Mouse (Mus musculus) myocyte (in vitro differentiated cells): ENCODE measurements around the gene Ust. TPM values are rescaled to one million over a fixed set of nuclear protein-coding genes. Genes with fewer than 3 reads are reported as not detected.

ENCODE experiments used
- H3K27me3 ChIP-seq: one replicate; pipeline ENCODE4 v1.6.1; 2011; ENCODE audit not compliant: control insufficient read depth, insufficient read depth, insufficient read length
- H3K36me3 ChIP-seq: one replicate; pipeline ENCODE4 v1.6.1; 2011; ENCODE audit not compliant: control insufficient read depth, insufficient read depth
- H3K4me2 ChIP-seq: one replicate; pipeline ENCODE4 v1.6.1; 2011; ENCODE audit warnings: low read depth, control low read depth
- H3K4me3 ChIP-seq: one replicate; pipeline ENCODE4 v1.5.1; 2011; ENCODE audit warnings: mild to moderate bottlenecking, control low read depth, moderate library complexity
- H3K79me2 ChIP-seq: one replicate; pipeline ENCODE4 v1.6.1; 2011; ENCODE audit not compliant: control insufficient read depth, insufficient read depth
- H3ac ChIP-seq: one replicate; pipeline ENCODE4 v1.6.1; 2011; ENCODE audit not compliant: control insufficient read depth, insufficient read length
- CEBPB ChIP-seq: IDR thresholded peaks from 2 replicates; pipeline ENCODE4 v1.6.1; 2011; ENCODE audit warnings: mild to moderate bottlenecking, moderate library complexity; ENCODE audit not compliant: poor library complexity, insufficient read depth, severe bottlenecking
- E2F4 ChIP-seq: IDR thresholded peaks from one replicate; pipeline ENCODE4 v1.6.1; 2011; ENCODE audit warnings: mild to moderate bottlenecking, control low read depth, moderate library complexity; ENCODE audit not compliant: insufficient read depth
- MAX ChIP-seq: IDR thresholded peaks from one replicate; pipeline ENCODE4 v1.6.1; 2011; ENCODE audit warnings: low read depth, mild to moderate bottlenecking, control low read depth
- MYOD1 ChIP-seq, 3 experiments: IDR thresholded peaks; one replicate each; pipeline ENCODE4 v1.6.1; 2011; ENCODE audit warnings: control low read depth in 2 of 3, low read depth in 2 of 3, mild to moderate bottlenecking in 2 of 3, moderate library complexity in 1 of 3; ENCODE audit not compliant: insufficient read length in 2 of 3, control insufficient read depth in 1 of 3
- MYOG ChIP-seq, 3 experiments: IDR thresholded peaks; one replicate each; pipeline ENCODE4 v1.6.1; 2011; ENCODE audit warnings: control low read depth in 2 of 3, low read depth in 2 of 3, mild to moderate bottlenecking in 2 of 3; ENCODE audit not compliant: insufficient read length in 2 of 3, control insufficient read depth in 1 of 3, insufficient read depth in 1 of 3
- POLR2A ChIP-seq: IDR thresholded peaks from one replicate; pipeline ENCODE4 v1.6.1; 2011; ENCODE audit warnings: low read depth, mild to moderate bottlenecking, control low read depth, moderate library complexity; ENCODE audit not compliant: insufficient read length
- POLR2AphosphoS2 ChIP-seq: IDR thresholded peaks from one replicate; pipeline ENCODE4 v1.6.1; 2011; ENCODE audit warnings: low read depth, control low read depth; ENCODE audit not compliant: insufficient read length
- REST ChIP-seq: IDR thresholded peaks from one replicate; pipeline ENCODE4 v1.6.1; 2011; ENCODE audit warnings: mild to moderate bottlenecking, control low read depth, moderate library complexity; ENCODE audit not compliant: insufficient read depth, insufficient read length
- SRF ChIP-seq: IDR thresholded peaks from one replicate; pipeline ENCODE4 v1.6.1; 2011; ENCODE audit warnings: low read depth; ENCODE audit not compliant: control insufficient read depth, insufficient read length
- TCF12 ChIP-seq: IDR thresholded peaks from one replicate; pipeline ENCODE4 v1.6.1; 2011; ENCODE audit warnings: mild to moderate bottlenecking, control low read depth; ENCODE audit not compliant: poor library complexity, insufficient read depth, severe bottlenecking
- TCF3 ChIP-seq: IDR thresholded peaks from one replicate; pipeline ENCODE4 v1.6.1; 2011; ENCODE audit warnings: low read depth, control low read depth; ENCODE audit not compliant: insufficient read length
- USF1 ChIP-seq: IDR thresholded peaks from one replicate; pipeline ENCODE4 v1.6.1; 2011; ENCODE audit warnings: low read depth, mild to moderate bottlenecking, control low read depth, moderate library complexity
- polyA plus RNA-seq: library from polyadenylated mRNA; unstranded; fragments of >200 nt; fragmentation: generic; extraction: Trizol; gene quantifications from one replicate; pipeline ENCODE4 v1.2.1, GENCODE M21; 2012; ENCODE audit warnings: missing spikeins

The Ust gene
- polyA plus RNA-seq, 1 experiment = 7.3 TPM

- no peak overlapping the region for H3K4me2 ChIP-seq
- H3K4me3 ChIP-seq = no peak overlapping the region
- no peaks in the 10 kb centered on the region for H3K79me2 ChIP-seq
- H3K27me3 ChIP-seq = no peaks in the 10 kb centered on the region
- no peak overlapping the region for H3ac ChIP-seq
- TF ChIP-seq MAX (no peak), USF1 (no peak), POLR2AphosphoS2 (no peak), SRF (no peak), CEBPB (no peak), TCF12 (no peak), POLR2A (no peak), REST (no peak), TCF3 (no peak), E2F4 (no peak), MYOG (IDR thresholded peaks at IDR 0.05; ENCODE audit: control insufficient read depth in 1 of 3, insufficient read depth in 1 of 3, insufficient read length in 2 of 3, low read depth in 2 of 3) (no peak), MYOD1 (IDR thresholded peaks at IDR 0.05; ENCODE audit: control insufficient read depth in 1 of 3, insufficient read length in 2 of 3, low read depth in 2 of 3) (no peak)
- no peaks in the 10 kb centered on the region for H3K36me3 ChIP-seq
These were observed 148.6 kb downstream of the Ust start for GRCm38 (mm10) chr10:8369894-8370500.

- TF ChIP-seq MYOD1 (IDR thresholded peaks at IDR 0.05; ENCODE audit: control insufficient read depth in 1 of 3, insufficient read length in 2 of 3, low read depth in 2 of 3) (no peak), TCF3 (no peak), TCF12 (no peak), MYOG (IDR thresholded peaks at IDR 0.05; ENCODE audit: control insufficient read depth in 1 of 3, insufficient read depth in 1 of 3, insufficient read length in 2 of 3, low read depth in 2 of 3) (no peak), CEBPB (no peak), USF1 (no peak), POLR2AphosphoS2 (no peak), MAX (no peak), POLR2A (no peak), REST (no peak), E2F4 (no peak), SRF (no peak)
- H3ac ChIP-seq = no peak overlapping the region
- no peaks in the 10 kb centered on the region for H3K79me2 ChIP-seq
- no peaks in the 10 kb centered on the region for H3K36me3 ChIP-seq
- H3K27me3 ChIP-seq = no peaks in the 10 kb centered on the region
- H3K4me3 ChIP-seq = no peak overlapping the region
- H3K4me2 ChIP-seq = no peak overlapping the region
These were observed 152.8 kb downstream of the Ust start for GRCm38 (mm10) chr10:8365816-8366215.

- H3K27me3 ChIP-seq = no peaks in the 10 kb centered on the region
- no peaks in the 10 kb centered on the region for H3K36me3 ChIP-seq
- no peak overlapping the region for H3K4me2 ChIP-seq
- TF ChIP-seq POLR2A (no peak), E2F4 (no peak), TCF12 (no peak), USF1 (no peak), SRF (no peak)
- H3K79me2 ChIP-seq = no peaks in the 10 kb centered on the region
- no peak overlapping the region for H3K4me3 ChIP-seq
- no peak overlapping the region for H3ac ChIP-seq
These were observed 154.4 kb downstream of the Ust start for GRCm38 (mm10) chr10:8364182-8364581.

- Histone ChIP-seq H3ac (no peak overlapping the region), H3K4me2 (no peak overlapping the region)
- TF ChIP-seq CEBPB (0 out of 2 replicates have a peak, but pooled peaks have one; percentile 13), TCF12 (no peak)
These were observed 155.3 kb downstream of the Ust start for GRCm38 (mm10) chr10:8363281-8363680.

GRCm38 (mm10) chr10:8358286-8359045 lies 160.2 kb downstream of the Ust start:
- Histone ChIP-seq H3K79me2 (peaks cover 5% of the 10 kb centered on the region), H3K4me2 (no peak overlapping the region)
- no peak for TF ChIP-seq SRF
- TF ChIP-seq TCF3 = no peak
- no peak for TF ChIP-seq USF1
- TF ChIP-seq MYOG (IDR thresholded peaks at IDR 0.05; ENCODE audit: control insufficient read depth in 1 of 3, insufficient read depth in 1 of 3, insufficient read length in 2 of 3, low read depth in 2 of 3) = no peak
- no peak for TF ChIP-seq TCF12
- TF ChIP-seq MYOD1 (IDR thresholded peaks at IDR 0.05; ENCODE audit: control insufficient read depth in 1 of 3, insufficient read length in 2 of 3, low read depth in 2 of 3) = no peak
- TF ChIP-seq POLR2AphosphoS2 = no peak
- TF ChIP-seq CEBPB = no peak
- no peak for TF ChIP-seq POLR2A
- TF ChIP-seq E2F4 = no peak
- TF ChIP-seq REST = no peak
- no peak for TF ChIP-seq MAX

More at GRCm38 (mm10) chr10:8363281-8363680, 155.3 kb downstream of the Ust start:
- H3K4me3 ChIP-seq = no peak overlapping the region
- H3K79me2 ChIP-seq = no peaks in the 10 kb centered on the region
- no peaks in the 10 kb centered on the region for H3K36me3 ChIP-seq
- no peaks in the 10 kb centered on the region for H3K27me3 ChIP-seq

More at GRCm38 (mm10) chr10:8358286-8359045, 160.2 kb downstream of the Ust start:
- Histone ChIP-seq H3K27me3 (no peaks in the 10 kb centered on the region), H3ac (no peak overlapping the region), H3K36me3 (no peaks in the 10 kb centered on the region), H3K4me3 (no peak overlapping the region)
